Mouse (Mus musculus) ovary, postnatal 14 days (tissue): ENCODE measurements around the gene Mapk8ip3.

Experiments
- DNase-seq: peaks from one replicate; pipeline ENCODE4 v3.0.0; 2022; ENCODE audit warnings: low spot score

Gene Mapk8ip3

GRCm38 (mm10) chr17:24902124-24902523, 34.7 kb downstream of the Mapk8ip3 start:
- no peak for DNase-seq

- no peak for DNase-seq
Observed at GRCm38 (mm10) chr17:24900014-24900413, 36.8 kb downstream of the Mapk8ip3 start.

GRCm38 (mm10) chr17:24899153-24899552, 37.6 kb downstream of the Mapk8ip3 start:
- DNase-seq = no peak

- DNase-seq = no peak
Observed at GRCm38 (mm10) chr17:24898041-24898854, 38.5 kb downstream of the Mapk8ip3 start.

- DNase-seq = no peak
Observed at GRCm38 (mm10) chr17:24897600-24897999, 39.2 kb downstream of the Mapk8ip3 start.

- DNase-seq = no peak
Observed at GRCm38 (mm10) chr17:24896993-24897269, 39.8 kb downstream of the Mapk8ip3 start.

- peak; percentile 63 for DNase-seq
Observed at GRCm38 (mm10) chr17:24896241-24896992, 40.4 kb downstream of the Mapk8ip3 start, which contains the start of gene Nme3. Gene Nme3, plus strand, starts transcription at chr17:24896500.

- no peak for DNase-seq
Observed at GRCm38 (mm10) chr17:24895571-24896240, 41.1 kb downstream of the Mapk8ip3 start.

- DNase-seq = peak; percentile 73
Observed at GRCm38 (mm10) chr17:24894995-24895547, 41.7 kb downstream of the Mapk8ip3 start, which contains the start of the genes Eme2 and Mrps34. Gene Eme2, minus strand, starts transcription at chr17:24895087. Gene Mrps34, plus strand, starts transcription at chr17:24895116.

- DNase-seq = no peak
Observed at GRCm38 (mm10) chr17:24894061-24894994, 42.4 kb downstream of the Mapk8ip3 start.

- DNase-seq = no peak
Observed at GRCm38 (mm10) chr17:24893276-24893675, 43.5 kb downstream of the Mapk8ip3 start.

- DNase-seq = no peak
Observed at GRCm38 (mm10) chr17:24892785-24893184, 44.0 kb downstream of the Mapk8ip3 start.

GRCm38 (mm10) chr17:24891321-24891720, 45.5 kb downstream of the Mapk8ip3 start:
- DNase-seq = no peak

- no peak for DNase-seq
Observed at GRCm38 (mm10) chr17:24890151-24891092, 46.4 kb downstream of the Mapk8ip3 start.

GRCm38 (mm10) chr17:24888862-24889261, 47.9 kb downstream of the Mapk8ip3 start:
- no peak for DNase-seq

GRCm38 (mm10) chr17:24887291-24888080, 49.3 kb downstream of the Mapk8ip3 start:
- no peak for DNase-seq

GRCm38 (mm10) chr17:24886932-24887271, 49.9 kb downstream of the Mapk8ip3 start:
- no peak for DNase-seq

GRCm38 (mm10) chr17:24886134-24886931, 50.4 kb downstream of the Mapk8ip3 start, which contains the start of the genes Nubp2 and Spsb3:
Gene Nubp2, minus strand, starts transcription at chr17:24886349.
Gene Spsb3, plus strand, starts transcription at chr17:24886643.
- peak; percentile 89 for DNase-seq
